Comparison of ENCODE assay signal across 8 mouse cellular contexts in genomic region chr13:23698300-23698693, GRCm38 (mm10). TPM values are rescaled to one million over a fixed set of nuclear protein-coding genes. Genes with fewer than 3 reads are reported as not detected.
DNase-seq lines count a peak whose midpoint lies in the region; ATAC-seq and TF ChIP-seq lines count a peak whose summit lies in the region.

Hist1h4c (minus strand) TSS chr13:23698454.

- H3K4me3 ChIP-seq in ES-E14 (ENCODE audit: insufficient read depth in 1 of 2, low read depth in 1 of 2, low read length in 2 of 2, poor library complexity in 1 of 2, severe bottlenecking in 1 of 2), result peak within 1 kb of the TSS; percentile 49 to 61
- peak within 1 kb of the TSS; percentile 52 for H3K4me3 ChIP-seq in forebrain, embryonic 15.5 days
- peak within 1 kb of the TSS; percentile 50 for H3K4me3 ChIP-seq in lung, adult 2 months (replicated peaks; ENCODE audit: extremely low read depth, low read depth, low read length)

- peak within 1 kb of the TSS; percentile 61 for H3K9ac ChIP-seq in ES-E14 (ENCODE audit: insufficient read depth, low read depth, low read length, poor library complexity, severe bottlenecking)
- peak within 1 kb of the TSS; percentile 62 for H3K9ac ChIP-seq in forebrain, embryonic 15.5 days (replicated peaks)

- under 1% methylated on average over 22 of the region's 22 CpGs for WGBS in forebrain, embryonic 15.5 days
- under 1% methylated on average over 22 of the region's 22 CpGs for WGBS in lung, adult 2 months

- no peaks in the 10 kb centered on the region for H3K9me3 ChIP-seq in ES-E14 (ENCODE audit: control insufficient read depth, insufficient read depth, low read depth, low read length)
- no peaks in the 10 kb centered on the region for H3K9me3 ChIP-seq in forebrain, embryonic 15.5 days

- intact Hi-C loops in heart, postnatal 25 days (cut with DNase I), result loop anchor here (5.0 kb wide), 1 partner anchor 1656 kb away; the partner anchor contains the start of genes Hist1h2ag, Hist1h2bj and Hist1h4i

- H3K27ac ChIP-seq in ES-E14 (ENCODE audit: insufficient read depth, low read depth, low read length, poor library complexity, severe bottlenecking), result peak within 1 kb of the TSS; percentile 44; the same call in 1 of the 2 replicates
- peak within 1 kb of the TSS; percentile 93 for H3K27ac ChIP-seq in forebrain, embryonic 15.5 days (replicated peaks)

- H3K36me3 ChIP-seq in ES-E14 (ENCODE audit: control insufficient read depth, insufficient read depth, low read length, poor library complexity, severe bottlenecking), result no peaks in the 10 kb centered on the region
- H3K36me3 ChIP-seq in forebrain, embryonic 15.5 days, result no peaks in the 10 kb centered on the region

- in situ Hi-C loops in ES-E14 (cut with MboI; ENCODE audit: low sequenced_read_pairs in 2 of 2, unreplicated experiment in 2 of 2), result loop anchor here in 1 of 2 experiments (25.0 kb wide), 1 partner anchor 1661 kb away; the partner anchor contains the start of genes Hist1h2ag, Hist1h2ah, Hist1h2bj and Hist1h2bk

- H3K27me3 ChIP-seq in forebrain, embryonic 15.5 days, result no peaks in the 10 kb centered on the region

- peak; percentile 97 for ATAC-seq in forebrain, embryonic 15.5 days (replicated peaks)
- ATAC-seq in neutrophil, adult 5-6 weeks (ENCODE audit: extremely low read depth, insufficient number of reproducible peaks, low FRiP score, poor library complexity, severe bottlenecking), result peak; percentile 90

- H3K4me2 ChIP-seq in forebrain, embryonic 15.5 days (replicated peaks), result peak within 1 kb of the TSS; percentile 84

- TF ChIP-seq CTCF in lung, adult 2 months (IDR thresholded peaks at IDR 0.05; ENCODE audit: insufficient read depth, low read length), result peak; percentile 17; the same call in 1 of the 2 replicates

- peak; percentile 99 for DNase-seq in ES-E14 (ENCODE audit: low read depth, low spot score)
- peak; percentile 98 for DNase-seq in cerebellum, adult 11-12 months
- DNase-seq in heart, postnatal 25 days (ENCODE audit: low spot score), result peak; percentile 98
- DNase-seq in layer of hippocampus, adult 18-20 months (ENCODE audit: low spot score in 2 of 2), result peak; percentile 98 to 99
- peak; percentile 100 for DNase-seq in lung, adult 2 months
- peak; percentile 95 to 99 for DNase-seq in thymus, adult 18-20 months

- peaks cover 0 to 6% of the 10 kb centered on the region in 2 experiments; a peak in 1 of 4 replicates for H3K4me1 ChIP-seq in ES-E14 (ENCODE audit: control insufficient read depth in 2 of 2, insufficient read depth in 2 of 2, low read length in 2 of 2, poor library complexity in 1 of 2)
- H3K4me1 ChIP-seq in forebrain, embryonic 15.5 days, result peaks cover 17% of the 10 kb centered on the region
- peaks cover 2% of the 10 kb centered on the region for H3K4me1 ChIP-seq in lung, adult 2 months (ENCODE audit: control insufficient read depth, insufficient read depth, low read length)

- peak; percentile 100 for TF ChIP-seq POLR2A in lung, adult 2 months (IDR thresholded peaks at IDR 0.05; ENCODE audit: borderline replicate concordance, extremely low read depth, low read depth, low read length)

TF ChIP-seq in ES-E14, 5 proteins besides CTCF, POLR2A, EP300 and RAD21:
- TF ChIP-seq ZC3H11A (IDR thresholded peaks at IDR 0.05; ENCODE audit: borderline replicate concordance, low read depth, low read length), result no peak
- TF ChIP-seq HCFC1 (IDR thresholded peaks at IDR 0.05; ENCODE audit: borderline replicate concordance, insufficient read depth, low read length), result peak; percentile 37; the same call in 1 of the 2 replicates
- no peak for TF ChIP-seq CHD2 (IDR thresholded peaks at IDR 0.05; ENCODE audit: low read depth, low read length)
TF ChIP-seq in ES-E14: peak in this region for 1.

RNA-seq across cellular contexts. Expression of gene Hist1h4c, which starts in this region (rescaled TPM):
- 326 and 496 TPM in 2 replicates for total RNA-seq in ES-E14 (2012; rRNA removed)
- polyA plus RNA-seq in forebrain, embryonic 15.5 days (2015; fragmentation: Nextera tagmentation; extraction: Ambion mirVana), result 3.7 and 4.4 TPM in 2 replicates
- total RNA-seq in heart, postnatal 25 days (2021), result 10 to 100 TPM; 42.4 to 60.8 TPM
- total RNA-seq in layer of hippocampus, adult 18-20 months (2021), result 100 to 1,000 TPM; 104 to 112 TPM
- 6.3 and 6.8 TPM in 2 replicates for polyA plus RNA-seq in lung, adult 2 months (2012; rRNA removed)
- total RNA-seq in neutrophil, adult 5-6 weeks (2017), result 116 and 135 TPM in 2 replicates

Comparison
In these comparisons a context has a peak if more than half of its experiments do, and no peak if none do; other contexts are left out.
1. Peak in every context shown above with its lines: DNase-seq, ATAC-seq, H3K4me3 ChIP-seq and H3K27ac ChIP-seq.